Mouse (Mus musculus): ENCODE results near the gene Mtmr14.

Mtmr14 gene

GRCm38 (mm10) chr6:113237542-113238270 is at the start of gene Mtmr14:
Mtmr14 (plus strand) TSS chr6:113237843.
- DNase-seq: peak; percentile 98 to 99

GRCm38 (mm10) chr6:113193765-113194460 is 43.7 kb upstream of the Mtmr14 start:
- no peak for DNase-seq

- no peak for DNase-seq
These were observed 43.2 kb upstream of the Mtmr14 start for GRCm38 (mm10) chr6:113194517-113194840.

DNA sequence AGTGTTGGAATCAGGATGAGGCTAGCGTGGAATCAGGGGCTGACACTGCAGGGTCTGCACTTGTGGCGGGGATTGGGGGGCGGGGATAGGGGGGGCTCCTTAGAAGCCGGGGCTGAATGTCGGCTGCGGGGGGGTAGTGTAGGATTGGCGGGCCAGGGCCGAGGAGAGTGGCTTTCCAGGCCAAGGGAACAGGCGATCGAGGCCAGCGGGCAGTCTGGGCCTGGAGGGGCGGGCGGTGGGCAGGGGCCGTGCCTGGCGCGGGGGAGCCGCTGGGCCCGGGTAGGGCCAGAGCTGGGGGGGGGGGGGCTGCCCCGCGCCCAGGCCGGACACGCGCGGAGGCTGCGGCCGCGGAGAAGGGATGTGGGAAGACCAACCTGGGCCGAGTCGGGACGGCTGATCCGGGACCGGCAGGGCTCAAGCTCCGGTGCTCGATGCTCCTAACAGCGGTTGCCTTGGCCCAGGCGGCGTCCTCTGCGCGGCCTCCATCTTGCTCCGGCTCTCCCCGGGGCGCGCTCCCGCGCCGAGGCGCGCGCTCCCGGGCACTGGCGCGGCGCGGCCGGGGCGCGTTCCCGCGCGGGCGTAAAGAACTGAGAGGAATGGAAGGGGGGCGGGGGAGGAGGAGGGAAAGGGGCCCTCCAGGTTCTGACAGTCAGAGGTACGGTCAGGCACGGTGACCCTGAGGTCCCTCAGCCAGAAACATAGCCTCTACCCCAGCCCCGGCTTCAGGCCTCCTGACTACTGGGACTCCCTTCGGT is 42.6 kb upstream of the Mtmr14 start, which contains the start of gene Lhfpl4:
Gene Lhfpl4 (minus strand): TSS at position 544 of the 755 bp plus-strand sequence.
- DNase-seq: no peak

DNA sequence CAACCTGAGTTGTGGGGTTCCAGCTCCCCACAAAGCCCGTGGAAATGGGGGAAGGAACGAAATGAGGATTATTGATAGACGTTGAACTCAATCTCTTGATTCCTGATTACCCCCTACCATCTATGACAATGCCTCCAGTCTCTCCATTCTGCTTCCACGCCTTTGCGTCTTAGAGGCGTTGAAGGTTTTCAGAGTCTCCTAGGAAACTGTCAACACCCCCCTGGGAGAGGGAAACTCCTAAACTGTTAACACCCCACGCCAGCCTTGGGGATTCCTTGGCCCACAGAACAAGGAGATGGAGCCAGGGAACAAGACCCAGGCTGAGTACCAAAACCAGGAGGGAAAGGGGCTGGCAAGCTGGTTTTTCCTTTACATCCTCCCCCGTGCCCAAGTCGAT is 42.0 kb upstream of the Mtmr14 start:
- no peak for DNase-seq

DNA sequence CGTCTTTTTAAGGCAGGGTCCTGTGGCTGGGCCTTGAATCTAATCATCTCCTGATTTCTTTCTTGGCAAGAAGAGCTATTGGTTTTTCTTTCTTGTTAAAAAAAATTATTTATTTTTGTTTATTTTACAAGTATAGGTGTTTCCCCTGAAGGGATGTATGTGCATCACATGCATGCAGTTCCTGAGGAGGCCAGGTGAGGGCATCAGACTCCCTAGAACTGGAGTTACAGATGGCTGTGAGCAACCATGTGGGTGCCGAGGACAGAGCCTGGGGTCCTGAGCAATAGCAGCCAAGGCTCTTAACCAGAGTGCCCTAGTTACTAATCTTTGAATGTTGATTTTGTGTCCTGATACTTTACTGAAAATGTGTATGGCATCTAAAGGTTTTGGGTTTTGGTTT is 21.4 kb upstream of the Mtmr14 start:
- no peak for DNase-seq

DNA sequence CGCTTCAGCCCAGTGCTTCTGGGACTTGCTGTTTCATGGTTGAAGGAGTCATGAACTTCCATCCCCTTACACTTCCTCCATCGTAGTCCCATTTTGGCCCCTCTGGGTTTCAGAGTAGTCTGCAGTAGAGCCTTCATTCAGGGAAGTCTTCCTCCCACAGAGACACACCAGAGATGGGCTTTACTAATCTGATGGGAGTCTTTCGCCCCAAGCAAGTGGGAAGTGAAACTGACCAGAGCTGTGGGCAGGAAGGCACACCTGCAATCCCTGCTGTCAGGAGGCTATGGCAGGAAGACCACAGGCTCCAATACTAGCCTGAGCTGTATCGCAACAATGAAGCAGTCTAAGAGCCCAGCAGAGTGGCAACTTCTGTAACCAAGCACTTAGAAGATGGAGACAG is 11.8 kb upstream of the Mtmr14 start:
- no peak for DNase-seq

DNA sequence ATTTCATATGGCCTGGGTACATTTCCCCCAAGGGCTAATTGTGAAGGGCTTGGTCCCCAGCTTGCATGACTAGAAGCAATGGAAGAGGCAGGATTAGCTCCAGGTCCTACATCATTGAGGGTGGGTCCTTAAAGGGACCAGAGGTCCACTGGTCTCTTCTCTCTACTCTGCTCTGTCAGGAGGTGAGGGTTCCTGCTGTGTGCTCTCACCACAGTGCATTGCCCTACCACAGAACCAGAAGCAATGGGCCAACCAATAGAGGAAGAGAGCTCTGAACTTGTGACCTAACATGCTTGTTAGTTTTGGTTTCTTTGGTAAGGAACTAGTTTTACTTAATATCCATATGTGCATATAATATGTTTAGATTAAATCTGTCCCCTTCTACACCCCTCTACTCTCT is 10.9 kb upstream of the Mtmr14 start:
- DNase-seq: no peak

DNA sequence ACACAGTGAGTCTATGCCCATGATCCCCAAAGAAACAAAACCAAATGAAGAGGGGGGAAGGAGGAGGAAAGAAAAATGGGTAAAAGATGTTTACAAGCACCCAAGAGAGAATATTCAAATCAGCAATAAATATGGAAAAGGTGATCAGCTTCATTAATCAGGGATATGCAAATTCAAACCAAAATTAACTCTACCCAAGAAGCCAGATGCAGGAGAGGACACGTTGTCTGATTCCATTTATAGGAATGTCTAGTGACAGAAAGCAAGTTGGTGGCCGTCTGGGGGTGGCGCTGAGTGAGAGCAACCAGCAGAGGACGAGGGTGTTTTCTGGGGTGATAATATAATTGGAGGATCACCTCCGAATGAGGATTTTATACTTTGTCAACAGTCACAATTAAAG is 2.5 kb upstream of the Mtmr14 start:
- no peak for DNase-seq

- peak in 1 of 2 experiments; percentile 14 for DNase-seq
These were observed 799 bp downstream of the Mtmr14 start for GRCm38 (mm10) chr6:113238442-113238841.

DNA sequence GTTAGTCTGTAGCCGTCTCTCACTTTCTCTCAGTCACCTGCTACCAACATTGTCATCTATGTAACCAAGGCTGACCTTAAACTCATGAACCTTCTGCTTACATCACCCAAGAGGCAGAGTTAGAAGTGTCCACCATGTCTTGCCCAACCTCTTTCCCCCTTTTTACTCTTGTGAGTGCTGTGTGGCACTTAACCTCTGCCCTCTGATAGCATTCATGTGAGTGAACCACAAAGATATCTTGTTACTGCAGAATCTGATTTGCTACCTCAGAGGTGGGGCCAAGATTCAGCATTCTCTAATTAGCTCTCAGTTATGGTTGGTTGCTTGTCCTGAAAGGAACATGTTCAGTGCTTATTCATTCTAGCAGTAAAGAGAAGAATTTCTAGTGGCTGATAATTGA is 5.1 kb downstream of the Mtmr14 start:
- DNase-seq: no peak

DNA sequence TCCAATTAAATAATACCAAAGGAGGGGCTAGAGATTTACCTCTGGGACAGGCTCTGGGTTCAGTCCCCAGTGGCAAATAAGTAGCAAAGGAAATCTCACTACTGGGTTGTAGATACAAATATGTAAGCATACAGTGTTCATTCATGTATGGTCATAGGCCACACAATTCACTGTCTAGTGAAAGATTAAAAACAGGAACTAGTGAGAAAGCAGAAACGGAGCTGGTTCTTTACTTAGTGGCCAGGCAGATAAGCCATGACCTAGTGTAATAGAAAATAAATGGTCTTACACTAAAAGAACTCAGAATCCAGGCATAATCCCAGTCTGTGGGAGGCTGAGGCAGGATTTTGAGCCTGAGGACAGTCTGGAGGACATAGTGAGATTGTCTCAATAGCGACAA is 7.9 kb downstream of the Mtmr14 start:
- DNase-seq: no peak

DNA sequence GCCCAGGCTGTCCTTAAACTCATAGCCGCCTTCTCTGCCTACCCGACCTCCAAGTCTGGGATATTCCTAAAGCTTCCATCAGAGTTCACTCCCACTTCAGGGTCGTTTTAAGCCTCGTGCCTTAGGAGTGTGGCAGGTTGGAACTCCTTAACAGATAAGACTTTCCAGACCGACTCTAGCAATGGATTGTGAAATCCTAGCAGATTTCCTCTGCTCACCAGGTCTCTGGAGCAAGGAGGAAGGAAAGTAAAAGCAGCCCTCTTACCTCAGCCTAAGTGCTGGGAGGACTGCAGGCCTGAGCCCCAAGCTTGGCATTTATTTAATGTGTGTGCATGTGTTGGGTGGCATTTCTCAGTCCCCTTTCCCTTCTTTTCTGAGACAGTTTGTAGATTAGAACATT is 13.1 kb downstream of the Mtmr14 start:
- no peak for DNase-seq

GRCm38 (mm10) chr6:113251921-113252320 is 14.3 kb downstream of the Mtmr14 start:
- no peak for DNase-seq

GRCm38 (mm10) chr6:113254899-113255298 is 17.3 kb downstream of the Mtmr14 start:
- DNase-seq: no peak

- no peak for DNase-seq
These were observed 23.7 kb downstream of the Mtmr14 start for GRCm38 (mm10) chr6:113261174-113261858.

- DNase-seq: no peak
These were observed 25.9 kb downstream of the Mtmr14 start for GRCm38 (mm10) chr6:113263531-113263930.

DNA sequence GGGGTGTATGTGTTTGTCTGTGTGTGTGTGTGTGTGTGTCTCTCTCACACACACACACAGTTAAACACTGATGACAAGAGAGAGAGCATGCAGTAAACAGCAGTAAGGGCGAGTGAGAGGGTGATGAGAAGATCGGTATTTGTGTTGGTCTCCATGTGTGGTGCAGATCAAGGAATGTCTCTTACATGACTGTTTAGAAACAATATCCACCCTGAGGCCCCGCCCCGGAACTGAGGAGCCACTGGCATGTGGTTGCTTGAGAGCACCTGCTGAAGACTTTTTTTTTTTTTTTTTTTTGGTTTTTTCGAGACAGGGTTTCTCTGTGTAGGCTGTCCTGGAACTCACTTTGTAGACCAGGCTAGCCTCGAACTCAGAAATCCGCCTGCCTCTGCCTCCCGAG is 26.8 kb downstream of the Mtmr14 start:
- no peak for DNase-seq

GRCm38 (mm10) chr6:113266996-113267655 is 29.5 kb downstream of the Mtmr14 start:
- DNase-seq: no peak

DNA sequence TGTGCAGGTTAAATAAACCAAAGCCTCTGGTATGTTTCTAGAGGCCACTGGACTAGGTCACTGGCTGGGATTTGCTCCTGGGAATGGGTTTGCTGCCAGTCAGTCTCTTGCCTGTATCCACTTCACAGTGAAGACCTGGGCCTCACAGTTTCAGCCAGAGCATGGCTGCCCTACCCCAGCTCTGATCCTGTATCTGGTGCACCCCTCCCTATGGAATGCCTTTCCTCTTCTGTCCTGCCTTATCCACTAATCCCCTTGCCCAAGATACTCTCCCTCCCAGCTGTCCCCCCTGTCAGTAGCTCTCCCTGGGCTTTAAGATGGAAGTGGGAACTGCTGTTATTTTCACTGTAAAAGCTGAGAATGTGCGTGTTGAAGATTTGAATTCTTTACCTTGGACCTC is 30.3 kb downstream of the Mtmr14 start:
- DNase-seq: no peak

DNA sequence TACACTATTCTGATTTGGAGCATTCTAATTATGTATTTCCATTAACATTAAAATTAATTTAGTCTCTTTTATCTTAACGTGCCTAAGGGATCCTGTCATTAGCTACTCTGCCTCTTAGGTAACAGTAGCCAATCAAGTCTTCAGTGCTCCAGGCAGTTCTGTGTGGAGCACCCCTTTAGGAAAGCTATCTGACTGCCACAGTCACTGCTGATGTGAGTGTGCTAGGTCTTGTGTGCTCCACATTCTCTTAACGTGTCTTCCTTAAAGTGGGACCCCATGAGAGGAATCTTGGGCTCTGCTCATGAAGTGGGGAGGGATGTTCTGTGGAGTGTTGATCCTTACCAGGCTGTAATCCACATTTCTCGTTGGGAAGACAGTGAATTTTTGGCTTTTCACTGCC is 34.7 kb downstream of the Mtmr14 start:
- DNase-seq: no peak

- DNase-seq: no peak
These were observed 39.2 kb downstream of the Mtmr14 start for GRCm38 (mm10) chr6:113276846-113277245.

- no peak for DNase-seq
These were observed 44.0 kb downstream of the Mtmr14 start for GRCm38 (mm10) chr6:113281676-113282075.
